Mouse (Mus musculus) right cerebral cortex, postnatal 14 days (tissue): ENCODE results near the gene Prrx2.
"Not testable (repeated sequence)": the region's sequence is repeated elsewhere in the genome, so short reads cannot be mapped to it uniquely, and the experiment has no call there.

Experiments used
- DNase-seq: peaks from one replicate; pipeline ENCODE4 v3.0.0; 2022

Gene Prrx2

GRCm38 (mm10) chr2:30914836-30915235, 80.1 kb downstream of the Prrx2 start:
- no peak for DNase-seq

GRCm38 (mm10) chr2:30915376-30915775, 80.6 kb downstream of the Prrx2 start:
- no peak for DNase-seq

GRCm38 (mm10) chr2:30915933-30916332, 81.2 kb downstream of the Prrx2 start:
- DNase-seq, result not testable (repeated sequence)

GRCm38 (mm10) chr2:30917649-30918048, 82.9 kb downstream of the Prrx2 start:
- no peak for DNase-seq

GRCm38 (mm10) chr2:30918126-30918525, 83.4 kb downstream of the Prrx2 start:
- no peak for DNase-seq

- DNase-seq, result no peak
These were observed 84.1 kb downstream of the Prrx2 start for GRCm38 (mm10) chr2:30918780-30919329.

GRCm38 (mm10) chr2:30920216-30920615, 85.4 kb downstream of the Prrx2 start:
- no peak for DNase-seq

GRCm38 (mm10) chr2:30923099-30923498, 88.3 kb downstream of the Prrx2 start:
- DNase-seq, result no peak

GRCm38 (mm10) chr2:30925181-30925580, 90.4 kb downstream of the Prrx2 start:
- DNase-seq, result no peak

GRCm38 (mm10) chr2:30926381-30926780, 91.6 kb downstream of the Prrx2 start:
- no peak for DNase-seq

GRCm38 (mm10) chr2:30927151-30927781, 92.5 kb downstream of the Prrx2 start:
- no peak for DNase-seq

GRCm38 (mm10) chr2:30927844-30928628, 93.3 kb downstream of the Prrx2 start:
- DNase-seq, result peak; percentile 92

GRCm38 (mm10) chr2:30928893-30929482, 94.2 kb downstream of the Prrx2 start:
- no peak for DNase-seq

- DNase-seq, result peak; percentile 83
These were observed 94.8 kb downstream of the Prrx2 start, which contains the start of gene Ptges for GRCm38 (mm10) chr2:30929483-30930045. Gene Ptges, minus strand, starts transcription at chr2:30929863.

- not testable (repeated sequence) for DNase-seq
These were observed 96.1 kb downstream of the Prrx2 start for GRCm38 (mm10) chr2:30930846-30931245.
